Mouse (Mus musculus): ENCODE data around the gene Synm. TPM values are rescaled to one million over a fixed set of nuclear protein-coding genes. Genes with fewer than 3 reads are reported as not detected.

Gene Synm
- polyA plus RNA-seq, 1 experiment from 2014 or later, result 5.7 TPM

GRCm38 (mm10) chr7:67716213-67716878, 43.2 kb downstream of the Synm start:
- Histone ChIP-seq H3K27ac (ENCODE audit: low read length) (no peak overlapping the region), H3K4me1 (replicated peaks; ENCODE audit: control insufficient read depth, insufficient read depth, low read length) (peaks cover 14% of the 10 kb centered on the region), H3K9ac (replicated peaks; ENCODE audit: low read depth, low read length) (no peak overlapping the region), H3K4me3 (replicated peaks; ENCODE audit: low read length) (no peak overlapping the region), H3K9me3 (ENCODE audit: control insufficient read depth, low read length) (peaks cover 3% of the 10 kb centered on the region; the same call in 1 of the 2 replicates), H3K36me3 (ENCODE audit: control insufficient read depth, insufficient read depth) (peaks cover 5% of the 10 kb centered on the region), H3K27me3 (replicated peaks; ENCODE audit: control insufficient read depth, insufficient read depth, low read length) (no peaks in the 10 kb centered on the region), H3K4me2 (ENCODE audit: low read length) (no peak overlapping the region)
- ATAC-seq, result no peak
- WGBS, result 74% methylated on average over 11 of the region's 11 CpGs

DNA sequence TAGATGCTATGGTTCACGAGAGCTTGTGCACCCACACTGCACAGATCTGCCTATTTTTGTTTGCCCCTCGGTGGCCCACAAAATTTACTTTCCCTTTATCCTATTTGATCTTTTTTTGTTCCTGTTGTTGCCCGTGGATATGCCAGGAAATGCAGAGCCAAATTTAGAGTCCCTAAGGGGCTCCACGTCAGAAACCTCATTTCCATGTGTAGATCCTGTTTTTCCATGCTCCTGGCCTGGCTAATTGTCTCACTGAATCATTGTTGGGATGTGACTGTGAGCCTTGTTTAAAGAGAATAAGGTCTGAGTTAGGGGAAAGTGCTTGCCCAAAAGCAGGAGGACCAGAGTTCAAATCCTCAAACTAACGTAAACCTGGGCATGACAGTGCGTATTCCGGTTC, 44.4 kb downstream of the Synm start:
- Histone ChIP-seq H3K36me3 (ENCODE audit: control insufficient read depth, insufficient read depth) (peaks cover 5% of the 10 kb centered on the region), H3K4me3 (replicated peaks; ENCODE audit: low read length) (no peak overlapping the region), H3K4me2 (ENCODE audit: low read length) (no peak overlapping the region), H3K27me3 (replicated peaks; ENCODE audit: control insufficient read depth, insufficient read depth, low read length) (no peaks in the 10 kb centered on the region), H3K4me1 (replicated peaks; ENCODE audit: control insufficient read depth, insufficient read depth, low read length) (peaks cover 14% of the 10 kb centered on the region), H3K27ac (ENCODE audit: low read length) (no peak overlapping the region), H3K9ac (replicated peaks; ENCODE audit: low read depth, low read length) (no peak overlapping the region), H3K9me3 (ENCODE audit: control insufficient read depth, low read length) (peaks cover 3% of the 10 kb centered on the region; the same call in 1 of the 2 replicates)
- 69% methylated on average over 7 of the region's 7 CpGs for WGBS
- ATAC-seq, result no peak

GRCm38 (mm10) chr7:67713820-67714510, 45.6 kb downstream of the Synm start:
- 0 out of 2 replicates have a peak overlapping the region, but pooled peaks have one; percentile 0 for H3K4me2 ChIP-seq (ENCODE audit: low read length)
- H3K9me3 ChIP-seq (ENCODE audit: control insufficient read depth, low read length), result peaks cover 3% of the 10 kb centered on the region; the same call in 1 of the 2 replicates
- peak overlapping the region; percentile 34 for H3K27ac ChIP-seq (ENCODE audit: low read length)
- H3K9ac ChIP-seq (replicated peaks; ENCODE audit: low read depth, low read length), result 0 out of 2 replicates have a peak overlapping the region, but pooled peaks have one; percentile 28
- peaks cover 14% of the 10 kb centered on the region for H3K4me1 ChIP-seq (replicated peaks; ENCODE audit: control insufficient read depth, insufficient read depth, low read length)
- 27% methylated on average over 19 of the region's 19 CpGs for WGBS
- H3K27me3 ChIP-seq (replicated peaks; ENCODE audit: control insufficient read depth, insufficient read depth, low read length), result no peaks in the 10 kb centered on the region
- ATAC-seq, result peak; percentile 77
- H3K36me3 ChIP-seq (ENCODE audit: control insufficient read depth, insufficient read depth), result peaks cover 5% of the 10 kb centered on the region
- no peak overlapping the region for H3K4me3 ChIP-seq (replicated peaks; ENCODE audit: low read length)

DNA sequence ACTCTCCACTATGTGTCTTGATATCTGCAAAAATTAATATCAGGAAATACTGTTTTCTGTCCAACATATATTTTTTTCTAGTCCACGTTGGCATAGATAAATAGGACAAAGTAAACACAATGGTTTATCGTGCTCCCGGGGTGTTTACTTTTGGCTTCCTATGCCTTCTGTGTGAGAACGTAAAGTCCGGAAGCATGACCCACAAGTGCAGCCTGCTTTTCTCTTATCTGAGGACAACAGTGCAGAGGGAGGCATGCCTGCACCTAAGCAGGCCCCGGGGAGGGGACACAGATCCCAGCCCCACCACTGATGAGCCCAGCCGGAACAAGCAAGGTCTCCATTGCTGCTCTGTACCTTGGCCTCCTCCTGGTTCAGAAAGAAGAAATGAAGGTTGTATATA, 49.3 kb downstream of the Synm start:
- Histone ChIP-seq H3K4me2 (ENCODE audit: low read length) (no peak overlapping the region), H3K9ac (replicated peaks; ENCODE audit: low read depth, low read length) (no peak overlapping the region), H3K27ac (ENCODE audit: low read length) (no peak overlapping the region), H3K4me3 (replicated peaks; ENCODE audit: low read length) (no peak overlapping the region), H3K27me3 (replicated peaks; ENCODE audit: control insufficient read depth, insufficient read depth, low read length) (no peaks in the 10 kb centered on the region), H3K4me1 (replicated peaks; ENCODE audit: control insufficient read depth, insufficient read depth, low read length) (peaks cover 14% of the 10 kb centered on the region), H3K36me3 (ENCODE audit: control insufficient read depth, insufficient read depth) (peaks cover 5% of the 10 kb centered on the region), H3K9me3 (ENCODE audit: control insufficient read depth, low read length) (peaks cover 3% of the 10 kb centered on the region; the same call in 1 of the 2 replicates)
- no peak for ATAC-seq
- 93% methylated on average over 7 of the region's 7 CpGs for WGBS

GRCm38 (mm10) chr7:67708160-67708559, 51.4 kb downstream of the Synm start:
- no peaks in the 10 kb centered on the region for H3K27me3 ChIP-seq (replicated peaks; ENCODE audit: control insufficient read depth, insufficient read depth, low read length)
- no peak overlapping the region for H3K4me3 ChIP-seq (replicated peaks; ENCODE audit: low read length)
- H3K9me3 ChIP-seq (ENCODE audit: control insufficient read depth, low read length), result peaks cover 3% of the 10 kb centered on the region; the same call in 1 of the 2 replicates
- H3K36me3 ChIP-seq (ENCODE audit: control insufficient read depth, insufficient read depth), result peaks cover 5% of the 10 kb centered on the region
- H3K9ac ChIP-seq (replicated peaks; ENCODE audit: low read depth, low read length), result no peak overlapping the region
- no peaks in the 10 kb centered on the region for H3K4me1 ChIP-seq (replicated peaks; ENCODE audit: control insufficient read depth, insufficient read depth, low read length)
- H3K4me2 ChIP-seq (ENCODE audit: low read length), result no peak overlapping the region
- 48% methylated on average over 6 of the region's 6 CpGs for WGBS
- no peak for ATAC-seq
- no peak overlapping the region for H3K27ac ChIP-seq (ENCODE audit: low read length)

DNA sequence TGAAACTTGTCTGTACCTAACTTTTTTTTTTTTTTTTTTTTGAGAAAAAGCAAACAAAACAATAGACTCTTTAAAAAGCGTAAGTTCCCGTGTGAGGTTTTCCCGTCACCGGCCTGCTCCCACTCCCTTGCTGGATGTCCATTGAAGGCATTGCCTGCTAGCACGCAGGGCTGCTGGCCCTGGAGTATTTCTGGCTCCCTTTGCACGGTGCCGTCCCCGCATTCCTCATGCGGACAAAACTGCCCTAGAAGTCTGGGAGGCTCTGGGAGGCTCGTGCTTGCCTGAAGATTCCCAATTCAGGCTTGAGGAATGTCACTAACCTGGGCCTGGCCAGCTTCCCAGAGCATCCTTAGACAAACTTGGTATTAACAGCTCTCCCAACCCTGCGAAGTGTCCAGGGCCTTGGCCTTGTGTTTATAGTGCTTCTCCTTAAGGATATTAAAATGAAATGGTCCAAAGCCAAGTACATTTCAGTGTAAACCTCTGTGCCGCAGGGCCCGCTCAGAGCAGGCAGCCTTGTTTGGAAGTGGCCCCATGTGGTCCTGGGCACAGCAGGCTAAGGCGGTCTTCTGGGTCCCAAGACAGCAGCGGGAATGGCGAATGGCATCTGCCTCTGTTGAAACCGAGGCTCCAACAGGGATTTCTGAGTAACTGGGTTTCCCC, 58.2 kb downstream of the Synm start:
- H3K36me3 ChIP-seq (ENCODE audit: control insufficient read depth, insufficient read depth), result no peaks in the 10 kb centered on the region
- H3K27me3 ChIP-seq (replicated peaks; ENCODE audit: control insufficient read depth, insufficient read depth, low read length), result no peaks in the 10 kb centered on the region
- H3K4me2 ChIP-seq (ENCODE audit: low read length), result no peak overlapping the region
- no peaks in the 10 kb centered on the region for H3K9me3 ChIP-seq (ENCODE audit: control insufficient read depth, low read length)
- no peak overlapping the region for H3K9ac ChIP-seq (replicated peaks; ENCODE audit: low read depth, low read length)
- H3K4me3 ChIP-seq (replicated peaks; ENCODE audit: low read length), result no peak overlapping the region
- no peaks in the 10 kb centered on the region for H3K4me1 ChIP-seq (replicated peaks; ENCODE audit: control insufficient read depth, insufficient read depth, low read length)
- no peak for ATAC-seq
- WGBS, result 69% methylated on average over 17 of the region's 17 CpGs
- H3K27ac ChIP-seq (ENCODE audit: low read length), result no peak overlapping the region

GRCm38 (mm10) chr7:67700846-67701245, 58.7 kb downstream of the Synm start:
- Histone ChIP-seq H3K27me3 (replicated peaks; ENCODE audit: control insufficient read depth, insufficient read depth, low read length) (no peaks in the 10 kb centered on the region), H3K36me3 (ENCODE audit: control insufficient read depth, insufficient read depth) (no peaks in the 10 kb centered on the region), H3K27ac (ENCODE audit: low read length) (no peak overlapping the region), H3K9ac (replicated peaks; ENCODE audit: low read depth, low read length) (no peak overlapping the region), H3K4me1 (replicated peaks; ENCODE audit: control insufficient read depth, insufficient read depth, low read length) (no peaks in the 10 kb centered on the region), H3K4me3 (replicated peaks; ENCODE audit: low read length) (no peak overlapping the region), H3K9me3 (ENCODE audit: control insufficient read depth, low read length) (no peaks in the 10 kb centered on the region), H3K4me2 (ENCODE audit: low read length) (no peak overlapping the region)
- 0 out of 2 replicates have a peak, but pooled peaks have one; percentile 49 for ATAC-seq

GRCm38 (mm10) chr7:67699301-67699700, 60.2 kb downstream of the Synm start:
- ATAC-seq, result no peak
- Histone ChIP-seq H3K4me1 (replicated peaks; ENCODE audit: control insufficient read depth, insufficient read depth, low read length) (no peaks in the 10 kb centered on the region), H3K36me3 (ENCODE audit: control insufficient read depth, insufficient read depth) (no peaks in the 10 kb centered on the region), H3K4me3 (replicated peaks; ENCODE audit: low read length) (no peak overlapping the region), H3K27ac (ENCODE audit: low read length) (no peak overlapping the region), H3K9ac (replicated peaks; ENCODE audit: low read depth, low read length) (no peak overlapping the region), H3K4me2 (ENCODE audit: low read length) (no peak overlapping the region), H3K9me3 (ENCODE audit: control insufficient read depth, low read length) (no peaks in the 10 kb centered on the region), H3K27me3 (replicated peaks; ENCODE audit: control insufficient read depth, insufficient read depth, low read length) (no peaks in the 10 kb centered on the region)
- WGBS, result 91% methylated on average over 4 of the region's 4 CpGs

DNA sequence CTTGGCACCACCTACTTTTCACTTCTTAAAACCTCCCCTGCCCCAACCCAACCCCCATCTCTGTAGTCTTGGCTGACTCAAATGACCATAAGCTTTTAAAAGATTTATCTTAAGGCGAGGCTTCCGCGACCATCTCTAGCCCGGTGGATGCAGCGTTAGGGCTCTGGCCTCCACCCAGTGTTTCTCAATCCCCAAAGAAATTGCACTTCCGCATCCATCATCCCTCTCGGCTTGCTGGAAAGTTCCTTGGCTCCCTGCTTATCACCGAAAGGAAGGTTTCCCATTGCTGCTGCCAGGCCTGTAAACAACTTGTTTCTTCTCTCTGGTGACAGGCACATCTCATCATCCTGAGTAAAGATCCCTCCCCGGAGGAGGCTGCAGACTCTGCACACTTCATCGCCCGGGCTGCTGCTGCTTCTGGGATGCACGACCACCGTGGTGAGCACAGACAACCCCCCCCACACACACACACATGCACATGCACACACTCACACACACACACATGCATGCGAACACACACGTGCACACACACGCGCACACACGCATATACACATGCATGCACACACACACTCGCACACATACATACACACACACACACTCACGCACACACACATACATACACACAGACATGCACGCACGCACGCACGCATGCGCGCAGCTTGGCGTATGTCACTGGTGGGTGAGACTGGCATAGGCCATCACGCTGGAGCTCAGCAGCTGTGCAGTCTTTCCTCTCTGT, 61.5 kb downstream of the Synm start:
- H3K4me3 ChIP-seq (replicated peaks; ENCODE audit: low read length), result no peak overlapping the region
- no peaks in the 10 kb centered on the region for H3K4me1 ChIP-seq (replicated peaks; ENCODE audit: control insufficient read depth, insufficient read depth, low read length)
- H3K36me3 ChIP-seq (ENCODE audit: control insufficient read depth, insufficient read depth), result no peaks in the 10 kb centered on the region
- H3K9me3 ChIP-seq (ENCODE audit: control insufficient read depth, low read length), result no peaks in the 10 kb centered on the region
- no peak overlapping the region for H3K4me2 ChIP-seq (ENCODE audit: low read length)
- WGBS, result 87% methylated on average over 28 of the region's 28 CpGs
- H3K9ac ChIP-seq (replicated peaks; ENCODE audit: low read depth, low read length), result no peak overlapping the region
- no peak overlapping the region for H3K27ac ChIP-seq (ENCODE audit: low read length)
- no peak for ATAC-seq
- no peaks in the 10 kb centered on the region for H3K27me3 ChIP-seq (replicated peaks; ENCODE audit: control insufficient read depth, insufficient read depth, low read length)

All from forebrain, embryonic 16.5 days (tissue).